Mouse (Mus musculus): ENCODE measurements around the gene Serpina1a. TPM values are rescaled to one million over a fixed set of nuclear protein-coding genes. Genes with fewer than 3 reads are reported as not detected.
"Not testable (repeated sequence)": the region's sequence is repeated elsewhere in the genome, so short reads cannot be mapped to it uniquely, and the experiment has no call there.

The Serpina1a gene
- polyA plus RNA-seq, 1 experiment = not detected

- H3K27ac ChIP-seq (ENCODE audit: insufficient read depth, low read length); H3K27me3 ChIP-seq (ENCODE audit: control insufficient read depth, insufficient read depth, low read length); DNase-seq; H3K4me1 ChIP-seq (ENCODE audit: control insufficient read depth, insufficient read depth, low read length); H3K4me3 ChIP-seq (replicated peaks; ENCODE audit: insufficient read depth, low read depth, low read length): not testable (repeated sequence)
- 70% methylated on average over 5 of the region's 5 CpGs for WGBS
These were observed 39.5 kb downstream of the Serpina1a start for GRCm38 (mm10) chr12:103823826-103824225.

Other genes starting within 250 kb of the Serpina1a start
- not detected in 2 replicates for gene Serpina10, start 232.1 kb downstream of the Serpina1a start, polyA plus RNA-seq (2012; rRNA removed)
- not detected in 2 replicates for gene Serpina6, start 206.3 kb downstream of the Serpina1a start, polyA plus RNA-seq (2012; rRNA removed)
- gene Serpina16, start 187.4 kb downstream of the Serpina1a start, polyA plus RNA-seq (2012; rRNA removed) = not detected in 2 replicates
- not detected in 2 replicates for gene Serpina1f, start 168.0 kb downstream of the Serpina1a start, polyA plus RNA-seq (2012; rRNA removed)
- gene Serpina1d, start 90.0 kb downstream of the Serpina1a start, polyA plus RNA-seq (2012; rRNA removed) = not detected in 2 replicates
- gene Serpina1b, start 33.2 kb downstream of the Serpina1a start, polyA plus RNA-seq (2012; rRNA removed) = not detected in 2 replicates
- not detected in 2 replicates for gene Serpina1c, start 41.3 kb upstream of the Serpina1a start, polyA plus RNA-seq (2012; rRNA removed)
- not detected in 2 replicates for gene Serpina1e, start 95.4 kb upstream of the Serpina1a start, polyA plus RNA-seq (2012; rRNA removed)
- 0.07 TPM in 1 of 2 replicates, not detected in the other for gene Serpina11, start 126.4 kb upstream of the Serpina1a start, polyA plus RNA-seq (2012; rRNA removed)
- gene Serpina9, start 150.2 kb upstream of the Serpina1a start, polyA plus RNA-seq (2012; rRNA removed) = 1.8 TPM in 2 replicates
- gene Serpina12, start 180.9 kb upstream of the Serpina1a start, polyA plus RNA-seq (2012; rRNA removed) = 0.05 TPM in 1 of 2 replicates, not detected in the other
- gene Serpina5, start 237.6 kb upstream of the Serpina1a start, polyA plus RNA-seq (2012; rRNA removed) = not detected in 2 replicates
- gene Serpina3a, start 249.2 kb upstream of the Serpina1a start, polyA plus RNA-seq (2012; rRNA removed) = not detected in 2 replicates